Mouse (Mus musculus) brain, embryonic 14.5 days (tissue): ENCODE data around the gene Sowahb.

Experiments used
- CTCF ChIP-seq: fragments of 200-500 bp; IDR thresholded peaks from 2 replicates; pipeline ENCODE4 v1.5.1; 2012; ENCODE audit warnings: inconsistent platforms, mild to moderate bottlenecking, moderate library complexity, borderline replicate concordance; ENCODE audit not compliant: insufficient read depth, insufficient read length; ENCODE audit errors: extremely low read depth
- POLR2A ChIP-seq: fragments of 200-500 bp; IDR thresholded peaks from 2 replicates; pipeline ENCODE4 v1.6.1; 2012; ENCODE audit warnings: mild to moderate bottlenecking, inconsistent platforms, borderline replicate concordance; ENCODE audit not compliant: poor library complexity, insufficient read depth, insufficient read length, severe bottlenecking; ENCODE audit errors: extremely low read depth

DNA sequence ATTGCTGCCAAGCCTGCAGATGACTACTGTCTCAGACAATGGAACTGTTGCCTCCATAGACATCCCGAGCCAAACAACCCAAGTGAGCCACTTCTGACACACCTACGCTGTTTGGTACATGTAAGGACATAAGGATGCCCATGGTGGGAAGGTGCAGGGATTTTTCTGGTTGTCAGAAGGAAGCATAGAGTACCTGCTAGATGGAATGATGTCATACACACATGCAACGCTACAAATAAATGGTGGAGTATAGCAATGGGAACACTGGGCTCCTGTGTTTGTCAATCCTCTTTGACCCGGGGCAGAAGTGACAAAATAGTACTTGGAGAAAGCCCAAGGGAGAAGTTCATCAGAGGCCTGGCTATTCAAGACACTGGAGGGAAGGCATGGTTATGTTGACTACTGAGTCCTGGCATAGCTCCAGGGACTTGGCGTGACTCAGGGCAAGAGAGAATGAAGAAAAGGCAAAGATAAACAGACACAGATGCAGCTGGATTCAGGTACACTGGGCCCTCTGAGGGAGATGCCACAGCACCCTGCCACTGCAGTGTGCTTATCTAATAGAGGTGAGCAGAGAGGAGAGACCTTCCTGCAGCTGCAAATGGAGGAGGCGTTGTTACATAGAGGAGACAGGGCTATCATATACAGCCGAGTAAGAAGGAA, 33.0 kb upstream of the Sowahb start:
- no peak for TF ChIP-seq CTCF
- TF ChIP-seq POLR2A: no peak
